Mouse (Mus musculus): ENCODE measurements at regions not wholly inside any gene's neighbourhood (a gene's known extent, or its start where the extent isn't known, plus 50 kb on each side); places are given as distances from the start of the nearest gene placed in this dataset.
"Not testable (repeated sequence)": the region's sequence is repeated elsewhere in the genome, so short reads cannot be mapped to it uniquely, and the experiment has no call there.

- DNase-seq (ENCODE audit: low spot score in 2 of 2): no peak
Measured at GRCm38 (mm10) chr6:41225382-41225781, 76.7 kb upstream of the Try4 start.

- no peak for DNase-seq (ENCODE audit: low spot score in 2 of 2)
Measured at GRCm38 (mm10) chr6:41218415-41218814, 83.7 kb upstream of the Try4 start.

GRCm38 (mm10) chr6:41215857-41216256 lies 86.2 kb upstream of the Try4 start:
- no peak for DNase-seq (ENCODE audit: low spot score in 2 of 2)

GRCm38 (mm10) chr6:41205864-41206263 lies 96.2 kb upstream of the Try4 start:
- no peak for DNase-seq (ENCODE audit: low spot score in 2 of 2)

- DNase-seq (ENCODE audit: low spot score in 2 of 2): no peak
Measured at GRCm38 (mm10) chr6:41202882-41203281, 99.2 kb upstream of the Try4 start.

GRCm38 (mm10) chr6:41202302-41202701 lies 99.8 kb upstream of the Try4 start:
- no peak for DNase-seq (ENCODE audit: low spot score in 2 of 2)

GRCm38 (mm10) chr6:41194464-41194863 lies 107.6 kb upstream of the Try4 start:
- no peak for DNase-seq (ENCODE audit: low spot score in 2 of 2)

GRCm38 (mm10) chr6:41191734-41192326 lies 110.2 kb upstream of the Try4 start:
- DNase-seq (ENCODE audit: low spot score in 2 of 2): no peak

- DNase-seq (ENCODE audit: low spot score in 2 of 2): no peak
Measured at GRCm38 (mm10) chr6:41188910-41189309, 113.2 kb upstream of the Try4 start.

- no peak for DNase-seq (ENCODE audit: low spot score in 2 of 2)
Measured at GRCm38 (mm10) chr6:41187966-41188365, 114.1 kb upstream of the Try4 start.

- DNase-seq (ENCODE audit: low spot score in 2 of 2): no peak
Measured at GRCm38 (mm10) chr6:41178896-41179295, 123.2 kb upstream of the Try4 start.

GRCm38 (mm10) chr6:41178019-41178418 lies 124.0 kb upstream of the Try4 start:
- DNase-seq (ENCODE audit: low spot score in 2 of 2): no peak

GRCm38 (mm10) chr6:41177152-41177551 lies 124.9 kb upstream of the Try4 start:
- DNase-seq (ENCODE audit: low spot score in 2 of 2): no peak

- no peak for DNase-seq (ENCODE audit: low spot score in 2 of 2)
Measured at GRCm38 (mm10) chr6:41176034-41176433, 126.0 kb upstream of the Try4 start.

GRCm38 (mm10) chr6:41163491-41163890 lies 128.2 kb upstream of the 2210010C04Rik start:
- no peak for DNase-seq (ENCODE audit: low spot score in 2 of 2)

- DNase-seq (ENCODE audit: low spot score in 2 of 2): no peak
Measured at GRCm38 (mm10) chr6:41161693-41162092, 126.4 kb upstream of the 2210010C04Rik start.

GRCm38 (mm10) chr6:41152101-41152500 lies 116.8 kb upstream of the 2210010C04Rik start:
- DNase-seq (ENCODE audit: low spot score in 2 of 2): no peak

GRCm38 (mm10) chr6:41151542-41151941 lies 116.2 kb upstream of the 2210010C04Rik start:
- DNase-seq (ENCODE audit: low spot score in 2 of 2): no peak

GRCm38 (mm10) chr6:41140916-41141315 lies 105.6 kb upstream of the 2210010C04Rik start:
- no peak for DNase-seq (ENCODE audit: low spot score in 2 of 2)

- DNase-seq (ENCODE audit: low spot score in 2 of 2): not testable (repeated sequence)
Measured at GRCm38 (mm10) chr6:41137401-41137777, 102.1 kb upstream of the 2210010C04Rik start.

- peak in 1 of 2 experiments; percentile 23 for DNase-seq (ENCODE audit: low spot score in 2 of 2)
Measured at GRCm38 (mm10) chr6:41136717-41137400, 101.5 kb upstream of the 2210010C04Rik start.

GRCm38 (mm10) chr6:41135160-41135559 lies 99.9 kb upstream of the 2210010C04Rik start:
- DNase-seq (ENCODE audit: low spot score in 2 of 2): no peak

GRCm38 (mm10) chr6:41129906-41130305 lies 94.6 kb upstream of the 2210010C04Rik start:
- no peak for DNase-seq (ENCODE audit: low spot score in 2 of 2)

GRCm38 (mm10) chr6:41127816-41128215 lies 92.5 kb upstream of the 2210010C04Rik start:
- no peak for DNase-seq (ENCODE audit: low spot score in 2 of 2)

Data from spleen, postnatal 14 days (tissue).